Mouse (Mus musculus): ENCODE measurements around the gene Cldn7.

DNA sequence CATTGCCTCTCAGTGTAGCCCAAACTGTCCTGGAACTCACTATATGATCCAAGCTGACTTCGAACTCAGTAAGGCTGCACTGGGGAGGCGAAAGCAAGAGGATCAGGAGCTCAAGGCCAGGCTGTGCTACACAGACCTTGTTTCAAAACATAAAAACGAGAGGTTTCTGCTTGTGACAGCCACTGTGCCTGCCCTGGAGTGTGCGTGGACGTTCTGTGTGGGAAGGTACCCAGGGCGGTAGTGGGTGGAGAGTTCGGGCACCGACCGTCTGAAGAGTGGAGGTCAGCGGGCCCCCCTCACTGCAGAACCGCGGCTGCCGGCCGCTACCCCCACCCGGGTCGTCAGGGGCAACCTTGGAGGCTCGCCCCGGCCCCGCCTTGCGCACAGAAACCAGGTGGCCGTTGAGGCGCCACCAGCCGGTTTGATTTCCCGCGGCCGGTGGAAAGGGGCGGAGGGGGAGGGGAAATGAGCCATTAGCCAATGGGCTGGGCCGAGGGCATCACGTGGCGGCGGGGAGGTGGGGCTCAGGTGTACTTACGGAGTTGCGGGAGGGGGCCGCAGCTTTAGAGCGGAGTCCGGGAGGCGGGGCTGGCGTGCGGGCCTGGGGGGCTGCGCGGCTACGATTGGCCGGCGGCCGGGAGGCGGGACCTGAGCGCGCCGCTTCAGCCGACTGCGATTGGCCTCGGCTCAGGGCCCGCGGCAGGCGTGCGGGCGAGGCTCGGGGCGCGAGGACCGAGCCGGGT is 29.3 kb upstream of the Cldn7 start, which contains the start of gene Ybx2:
- TF ChIP-seq ZC3H11A (IDR thresholded peaks at IDR 0.05; ENCODE audit: borderline replicate concordance, low read depth, low read length) (no peak), MAFK (IDR thresholded peaks at IDR 0.05; ENCODE audit: insufficient read depth, low read depth, low read length) (no peak), CHD2 (IDR thresholded peaks at IDR 0.05; ENCODE audit: low read depth, low read length) (no peak), ZNF384 (IDR thresholded peaks at IDR 0.05; ENCODE audit: low read depth, low read length) (no peak)
